Mouse (Mus musculus) kidney, postnatal 10 days (tissue): ENCODE results near the gene Cmip.

ENCODE experiments used
- DNase-seq: peaks from one replicate; pipeline ENCODE4 v3.0.0; 2021; ENCODE audit warnings: mixed read lengths

Cmip gene

GRCm38 (mm10) chr8:117257029-117257820 lies at the start of gene Cmip:
Gene Cmip, plus strand, starts transcription at chr8:117257064.
- peak; percentile 66 for DNase-seq

GRCm38 (mm10) chr8:117209150-117209549 lies 47.7 kb upstream of the Cmip start:
- no peak for DNase-seq

GRCm38 (mm10) chr8:117212100-117212499 lies 44.8 kb upstream of the Cmip start:
- no peak for DNase-seq

GRCm38 (mm10) chr8:117217724-117218123 lies 39.1 kb upstream of the Cmip start:
- no peak for DNase-seq

GRCm38 (mm10) chr8:117222396-117222795 lies 34.5 kb upstream of the Cmip start:
- DNase-seq = peak; percentile 50

GRCm38 (mm10) chr8:117224630-117225029 lies 32.2 kb upstream of the Cmip start:
- DNase-seq = peak; percentile 94

- peak; percentile 22 for DNase-seq
Observed at GRCm38 (mm10) chr8:117226306-117226705, 30.6 kb upstream of the Cmip start.

- DNase-seq = peak; percentile 45
Observed at GRCm38 (mm10) chr8:117227339-117227738, 29.5 kb upstream of the Cmip start.

- DNase-seq = no peak
Observed at GRCm38 (mm10) chr8:117233199-117233598, 23.7 kb upstream of the Cmip start.

- no peak for DNase-seq
Observed at GRCm38 (mm10) chr8:117236531-117236930, 20.3 kb upstream of the Cmip start.

- no peak for DNase-seq
Observed at GRCm38 (mm10) chr8:117240326-117240725, 16.5 kb upstream of the Cmip start.

GRCm38 (mm10) chr8:117240841-117241494 lies 15.9 kb upstream of the Cmip start:
- no peak for DNase-seq

GRCm38 (mm10) chr8:117241848-117242247 lies 15.0 kb upstream of the Cmip start:
- DNase-seq = no peak

GRCm38 (mm10) chr8:117242286-117242685 lies 14.6 kb upstream of the Cmip start:
- no peak for DNase-seq

GRCm38 (mm10) chr8:117244601-117245000 lies 12.3 kb upstream of the Cmip start:
- no peak for DNase-seq

- no peak for DNase-seq
Observed at GRCm38 (mm10) chr8:117248341-117248740, 8.5 kb upstream of the Cmip start.

GRCm38 (mm10) chr8:117251086-117251681 lies 5.7 kb upstream of the Cmip start:
- DNase-seq = no peak

- DNase-seq = no peak
Observed at GRCm38 (mm10) chr8:117252650-117253049, 4.2 kb upstream of the Cmip start.

- DNase-seq = no peak
Observed at GRCm38 (mm10) chr8:117253390-117254269, 3.2 kb upstream of the Cmip start.

GRCm38 (mm10) chr8:117254496-117254895 lies 2.4 kb upstream of the Cmip start:
- no peak for DNase-seq

GRCm38 (mm10) chr8:117256292-117256938 lies 449 bp upstream of the Cmip start:
- DNase-seq = peak; percentile 98
